Mouse (Mus musculus) spleen, postnatal 4 days (tissue): ENCODE measurements around the gene Pet100.
"Not testable (repeated sequence)": the region's sequence is repeated elsewhere in the genome, so short reads cannot be mapped to it uniquely, and the experiment has no call there.

ENCODE experiments used
- DNase-seq, 2 experiments: peaks; one replicate each; pipeline ENCODE4 v3.0.0; 2022; ENCODE audit warnings: low spot score in 2 of 2

Pet100 gene

GRCm38 (mm10) chr8:3621199-3621970, at the start of gene Pet100, which contains the start of gene Xab2:
Pet100 (plus strand) TSS chr8:3621548.
Xab2 (minus strand) TSS chr8:3621316.
- peak; percentile 97 to 98 for DNase-seq

DNA sequence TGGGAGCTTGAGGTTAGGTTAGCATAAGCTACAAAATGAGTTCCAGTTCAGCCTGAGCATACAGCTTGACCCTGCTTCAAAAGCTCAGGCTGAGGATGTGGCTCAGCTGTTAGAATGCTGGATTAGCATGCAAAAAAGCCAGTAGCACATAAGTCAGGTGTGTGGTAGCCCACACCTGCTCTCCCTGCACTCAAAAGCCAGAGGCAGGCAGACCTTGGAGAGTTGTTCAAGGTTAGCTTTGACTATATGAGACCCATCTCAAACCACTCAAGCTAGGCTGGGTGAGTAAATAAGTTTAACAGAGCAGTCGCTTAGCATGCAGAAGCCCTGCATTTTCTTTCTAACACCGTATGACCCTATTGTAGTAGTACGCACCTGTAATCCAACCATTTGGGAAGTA, 46.8 kb upstream of the Pet100 start:
- DNase-seq: no peak

DNA sequence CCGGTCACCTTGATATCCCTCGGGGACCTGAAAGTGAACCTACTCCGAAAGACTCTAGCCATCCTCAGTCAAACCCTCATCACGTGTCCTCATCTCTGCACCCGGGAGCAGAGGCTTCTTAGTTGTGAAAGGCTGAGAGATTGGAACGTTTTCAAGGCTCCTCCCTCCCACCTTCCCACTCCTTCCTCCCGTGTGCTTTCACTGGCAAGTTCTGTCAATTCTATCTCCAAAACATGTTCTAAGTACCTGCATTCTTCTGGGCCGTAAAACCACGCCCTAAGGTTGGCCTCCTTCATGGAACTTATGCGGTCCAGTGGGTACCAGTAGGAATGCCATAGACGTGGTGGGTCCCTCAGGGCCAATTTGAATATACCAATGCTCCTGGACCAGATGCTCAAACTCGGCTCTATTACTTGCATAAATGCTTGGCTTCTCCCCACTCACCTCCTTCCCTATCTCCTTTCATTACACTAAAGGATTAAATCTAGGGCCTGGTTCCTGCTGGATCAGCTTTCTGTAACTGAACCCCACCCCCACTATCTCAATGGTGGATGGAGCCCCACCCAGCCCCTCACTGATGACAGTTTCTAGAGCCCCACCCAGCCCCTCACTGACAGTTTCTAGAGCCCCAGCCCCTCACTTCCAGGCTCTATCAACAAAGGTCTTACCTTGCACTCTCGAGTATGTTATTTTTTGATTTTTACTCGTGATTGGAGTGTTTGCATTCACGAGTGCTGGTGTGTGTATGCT, 45.0 kb upstream of the Pet100 start:
- no peak for DNase-seq

DNA sequence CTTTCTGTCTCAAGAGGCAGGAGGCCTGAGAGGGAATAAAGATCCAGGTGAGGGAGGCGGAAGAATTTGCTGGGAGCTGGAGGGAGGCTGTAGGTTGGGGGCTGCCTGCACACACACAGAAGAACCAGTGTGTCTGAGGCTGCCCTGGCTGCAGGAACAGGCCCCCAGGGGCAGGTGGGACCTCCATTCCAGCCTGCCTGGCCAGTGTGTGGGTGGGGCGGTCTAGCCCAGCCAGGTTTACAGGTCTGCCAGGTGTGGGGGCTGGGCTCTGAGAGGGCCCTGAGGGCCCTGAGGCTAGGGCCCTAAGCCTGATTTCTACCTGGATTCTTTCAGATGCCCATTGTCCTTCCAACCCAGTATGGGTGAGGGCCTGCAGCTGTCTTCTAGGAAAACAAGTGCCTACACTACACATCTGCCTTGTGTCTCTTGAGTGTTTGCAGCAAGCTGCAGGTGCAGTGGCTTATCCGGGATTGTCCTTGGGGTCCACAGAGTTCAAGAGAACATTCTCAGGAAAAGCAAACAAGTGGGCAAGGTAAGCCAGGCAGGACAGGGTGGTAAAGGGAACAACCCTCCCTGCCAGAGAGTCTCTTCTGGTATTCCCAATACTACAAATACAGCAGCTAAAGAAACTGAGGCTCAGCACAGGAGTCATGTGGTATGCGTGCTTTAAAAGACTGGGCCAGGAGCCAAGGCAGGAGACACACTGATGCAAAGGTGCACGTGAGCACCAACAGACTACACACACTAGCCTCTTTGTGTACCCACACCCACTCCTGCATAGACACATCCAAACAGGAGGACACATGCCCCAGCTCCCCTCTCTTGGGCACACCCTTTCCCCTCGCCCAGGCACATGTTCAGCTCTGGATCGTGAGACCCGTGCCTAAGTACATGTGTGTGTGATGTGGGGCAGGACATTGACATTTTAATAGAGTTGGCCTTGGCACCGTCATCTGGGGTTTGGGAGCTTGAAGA, 41.7 kb upstream of the Pet100 start:
- no peak for DNase-seq

DNA sequence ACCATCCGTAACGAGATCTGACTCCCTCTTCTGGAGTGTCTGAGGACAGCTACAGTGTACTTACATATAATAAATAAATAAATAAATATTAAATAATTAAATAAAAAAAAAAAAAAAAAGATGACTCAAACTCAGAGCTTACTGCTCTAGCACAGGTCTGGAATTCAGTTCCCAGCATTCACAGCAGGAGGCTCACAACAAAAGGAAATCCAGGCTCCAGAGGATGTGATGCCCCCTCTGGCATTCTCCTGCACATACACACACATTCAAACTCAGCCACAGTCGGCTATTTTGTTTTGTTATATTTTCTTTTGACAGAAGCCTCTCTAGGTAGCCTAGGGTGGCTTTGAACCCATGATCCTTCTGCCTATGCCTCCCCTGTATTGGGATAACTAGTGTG, 39.4 kb upstream of the Pet100 start:
- DNase-seq: not testable (repeated sequence)

- DNase-seq: no peak
Measured at GRCm38 (mm10) chr8:3586452-3586851, 34.9 kb upstream of the Pet100 start.

- no peak for DNase-seq
Measured at GRCm38 (mm10) chr8:3586993-3587390, 34.4 kb upstream of the Pet100 start, which contains the start of gene Camsap3. Camsap3 (plus strand) TSS chr8:3587293.

- DNase-seq: no peak
Measured at GRCm38 (mm10) chr8:3587391-3588257, 33.7 kb upstream of the Pet100 start.

DNA sequence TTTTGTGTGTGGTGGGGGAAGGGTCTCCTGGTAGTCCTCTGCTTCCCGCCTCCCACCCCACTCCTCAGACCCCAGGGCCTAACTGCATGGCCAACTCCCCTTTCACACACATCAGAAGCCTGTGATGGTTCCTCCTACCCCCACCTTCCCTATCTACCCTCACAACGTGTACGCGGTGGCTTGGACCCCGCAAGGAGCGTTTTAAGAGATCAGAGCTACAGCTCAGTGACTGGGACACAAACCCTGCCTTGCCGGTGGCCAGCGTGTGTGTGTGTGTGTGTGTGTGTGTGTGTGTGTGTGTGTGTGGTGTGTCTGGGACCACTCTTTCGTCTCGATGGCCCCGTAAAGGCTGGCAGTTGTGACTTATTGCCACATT, 33.1 kb upstream of the Pet100 start:
- DNase-seq: no peak

- no peak for DNase-seq
Measured at GRCm38 (mm10) chr8:3593470-3593869, 27.9 kb upstream of the Pet100 start.

GRCm38 (mm10) chr8:3594466-3594865, 26.9 kb upstream of the Pet100 start:
- DNase-seq: no peak

DNA sequence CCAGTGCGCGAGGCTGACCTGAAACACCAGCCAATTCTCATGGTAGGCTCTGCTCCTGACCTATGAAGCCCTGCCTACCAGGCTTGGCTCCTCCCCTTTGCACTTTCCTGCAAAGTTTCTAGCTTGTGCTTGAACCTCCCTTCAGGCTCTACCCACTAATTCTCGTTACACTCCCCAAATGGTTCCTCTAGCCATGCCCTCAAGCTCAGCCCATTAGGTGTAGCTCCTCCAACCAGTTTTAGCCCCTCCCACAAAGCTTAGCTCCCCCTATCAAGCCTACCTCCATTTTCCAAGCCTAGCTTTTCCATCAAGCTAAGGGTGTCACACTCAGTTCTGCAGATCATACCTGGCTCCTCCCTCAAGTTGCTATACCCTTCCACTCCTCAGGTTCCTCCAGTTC, 23.3 kb upstream of the Pet100 start:
- DNase-seq: no peak

- no peak for DNase-seq
Measured at GRCm38 (mm10) chr8:3599219-3599618, 22.1 kb upstream of the Pet100 start.

GRCm38 (mm10) chr8:3600401-3600800, 20.9 kb upstream of the Pet100 start:
- peak in 1 of 2 experiments; percentile 55 for DNase-seq

- peak in 1 of 2 experiments; percentile 60 for DNase-seq
Measured at GRCm38 (mm10) chr8:3603439-3603838, 17.9 kb upstream of the Pet100 start.

DNA sequence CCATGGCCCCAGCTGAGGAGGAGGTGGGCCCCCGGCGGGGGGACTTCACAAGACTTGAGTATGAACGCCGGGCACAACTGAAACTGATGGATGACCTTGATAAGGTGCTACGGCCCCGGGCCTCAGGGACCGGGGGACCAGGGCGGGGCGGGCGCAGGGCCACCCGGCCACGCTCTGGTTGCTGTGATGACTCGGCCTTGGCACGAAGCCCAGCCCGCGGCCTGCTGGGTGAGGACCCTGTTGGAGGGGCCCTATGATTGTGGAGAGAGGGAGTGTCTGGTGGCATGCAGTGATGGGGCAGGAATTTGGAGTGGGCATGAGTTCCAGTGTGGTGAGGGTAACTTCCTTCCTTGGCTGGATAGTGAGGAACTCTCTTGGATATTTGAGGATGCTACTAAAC, 14.8 kb upstream of the Pet100 start:
- peak in 1 of 2 experiments; percentile 64 for DNase-seq

GRCm38 (mm10) chr8:3607822-3608221, 13.5 kb upstream of the Pet100 start:
- DNase-seq: peak in 1 of 2 experiments; percentile 56

DNA sequence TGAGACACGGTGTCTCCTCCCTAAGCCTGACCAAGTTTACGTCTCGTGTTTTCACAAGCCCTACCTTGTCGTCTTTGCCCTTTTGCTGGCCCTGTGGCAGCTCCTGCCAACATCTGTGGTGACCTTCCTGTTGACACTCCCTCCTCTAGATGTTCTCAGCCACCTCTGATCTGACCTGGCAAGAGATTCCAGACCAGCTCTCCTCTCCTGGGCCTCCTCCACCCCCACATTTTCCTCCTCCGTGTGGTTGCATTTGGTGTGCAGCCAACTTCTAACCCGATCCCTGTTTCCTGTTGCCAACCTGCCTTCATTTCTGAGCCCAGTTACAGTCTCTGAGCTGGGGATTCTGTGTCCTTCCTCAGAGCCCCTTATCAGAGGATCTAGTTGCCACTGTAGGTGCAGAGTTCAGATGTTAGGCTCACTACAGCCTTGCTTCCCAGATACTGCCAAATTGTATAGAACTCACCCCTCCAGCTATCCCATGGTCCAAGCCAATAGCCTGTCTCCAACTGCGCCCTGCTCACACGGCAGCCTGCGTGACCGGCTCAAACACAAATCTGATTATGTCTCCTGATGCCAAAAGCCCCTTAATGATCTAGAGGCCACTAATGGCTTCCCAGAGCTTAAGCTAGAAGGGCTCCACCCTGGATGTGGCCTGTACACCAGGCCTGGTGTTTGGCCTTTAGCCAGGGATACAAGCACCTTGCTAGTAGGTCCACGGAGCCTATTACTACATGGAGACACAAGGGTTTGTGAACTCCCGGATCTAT, 12.1 kb upstream of the Pet100 start:
- no peak for DNase-seq

DNA sequence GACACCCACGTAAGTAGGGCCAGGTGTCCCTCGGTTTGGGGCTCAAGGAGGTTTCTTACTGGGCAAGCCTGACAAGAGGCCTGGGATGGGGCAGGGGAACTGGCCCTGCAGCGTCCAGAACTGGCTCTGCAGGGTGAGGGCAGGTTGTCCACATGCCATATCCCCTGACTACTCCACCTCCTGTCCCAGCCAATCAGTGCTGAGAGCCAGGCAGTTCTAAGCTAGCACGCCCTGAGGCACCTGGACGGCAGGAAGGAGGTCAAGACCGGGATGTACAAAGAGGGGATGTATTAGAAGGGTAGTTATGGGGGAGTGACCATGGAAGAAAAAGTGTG, 11.6 kb upstream of the Pet100 start:
- no peak for DNase-seq

GRCm38 (mm10) chr8:3622119-3622518, 771 bp downstream of the Pet100 start:
- DNase-seq: no peak
